Mouse (Mus musculus): ENCODE measurements at regions not wholly inside any gene's neighbourhood (a gene's known extent, or its start where the extent isn't known, plus 50 kb on each side); places are given as distances from the start of the nearest gene placed in this dataset.

DNA sequence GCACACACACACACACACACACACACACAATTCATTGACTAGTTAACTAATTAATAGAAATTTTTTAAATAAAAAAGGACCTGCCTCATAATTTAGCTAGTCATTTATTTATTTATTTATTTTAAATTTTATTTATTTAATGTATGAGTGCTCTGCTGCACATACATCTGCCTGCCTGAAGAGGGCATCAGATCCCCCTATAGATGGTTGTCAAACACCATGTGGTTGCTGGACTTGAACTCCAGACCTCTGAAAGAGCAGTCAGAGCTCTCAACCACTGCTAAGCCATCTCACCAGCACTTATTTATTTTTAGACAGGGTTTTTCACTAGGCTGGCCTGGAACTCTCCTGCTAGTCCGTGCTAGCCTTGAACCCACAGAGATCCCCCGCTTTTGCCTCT is 50.6 kb upstream of the Hdhd5 start:
- 94% methylated on average over 2 of the region's 2 CpGs for WGBS
- H3K27me3 ChIP-seq (ENCODE audit: control insufficient read depth, insufficient read depth, low read length): no peaks in the 10 kb centered on the region
- peaks cover 21% of the 10 kb centered on the region for H3K4me1 ChIP-seq (ENCODE audit: control insufficient read depth, insufficient read depth, low read length)
- H3K9me3 ChIP-seq (ENCODE audit: control insufficient read depth, low read length): no peaks in the 10 kb centered on the region
- DNase-seq (ENCODE audit: low spot score) (no peak), ATAC-seq (ENCODE audit: insufficient read depth, low FRiP score, low TSS enrichment) (no peak)
- no peak overlapping the region for H3K27ac ChIP-seq (ENCODE audit: low read depth, low read length)
- no peak overlapping the region for H3K9ac ChIP-seq (ENCODE audit: low read length)
- H3K36me3 ChIP-seq (ENCODE audit: control insufficient read depth, insufficient read depth, low read length): no peaks in the 10 kb centered on the region
- no peak overlapping the region for H3K4me3 ChIP-seq (ENCODE audit: low read depth, low read length)
- no peak overlapping the region for H3K4me2 ChIP-seq (ENCODE audit: low read depth)
